Mouse (Mus musculus): ENCODE results near the gene Chst3.

GRCm38 (mm10) chr10:60229113-60229512 lies 10.1 kb upstream of the Chst3 start:
- TF ChIP-seq POLR2A (IDR thresholded peaks at IDR 0.05; ENCODE audit: low read depth, low read length) (no peak), CTCF (conservative IDR thresholded peaks at IDR 0.05 in 1 of 2, IDR thresholded peaks at IDR 0.05 in 1 of 2; ENCODE audit: low read depth in 2 of 2, low read length in 2 of 2) (no peak), ELF1 (IDR thresholded peaks at IDR 0.05; ENCODE audit: low read depth, low read length) (no peak), E2F4 (IDR thresholded peaks at IDR 0.05; ENCODE audit: insufficient replicate concordance, low read depth, low read length) (no peak), ZMIZ1 (IDR thresholded peaks at IDR 0.05; ENCODE audit: low read depth, low read length) (no peak), USF2 (conservative IDR thresholded peaks at IDR 0.05; ENCODE audit: low read depth, low read length) (no peak), GABPA (IDR thresholded peaks at IDR 0.05; ENCODE audit: insufficient replicate concordance, low read depth, low read length) (no peak), CHD1 (IDR thresholded peaks at IDR 0.05; ENCODE audit: low read depth, low read length) (no peak), KAT2A (IDR thresholded peaks at IDR 0.05; ENCODE audit: insufficient replicate concordance, low read length) (no peak), JUND (conservative IDR thresholded peaks at IDR 0.05; ENCODE audit: low read depth, low read length) (no peak), SMC3 (IDR thresholded peaks at IDR 0.05; ENCODE audit: low read depth, low read length) (no peak), NELFE (IDR thresholded peaks at IDR 0.05; ENCODE audit: low read depth, low read length) (no peak), RAD21 (IDR thresholded peaks at IDR 0.05; ENCODE audit: low read depth, low read length) (no peak), MAFK (IDR thresholded peaks at IDR 0.05; ENCODE audit: insufficient replicate concordance, low read length) (no peak)
